In genomic region chrX:162652445-162652844, GRCm38 (mm10) we compare ENCODE assay signal across 27 mouse cellular contexts.
"Had no signal": no experiment of that assay in that cellular context is flagged by ENCODE, and none has a peak within 500 bp of the region (broad histone marks: within the 10 kb centered on the region; RNA-seq: fewer than 3 reads in every experiment).

No protein-coding gene starts in this region.

- H3K27me3 ChIP-seq: heart, embryonic 12.5 days; hindbrain, embryonic 15.5 days; liver, embryonic 13.5 days; liver, embryonic 15.5 days had no signal

- H3K9me3 ChIP-seq: heart, embryonic 10.5 days; heart, embryonic 12.5 days; hindbrain, embryonic 10.5 days; hindbrain, embryonic 13.5 days; hindbrain, embryonic 15.5 days; kidney, embryonic 15.5 days; limb, embryonic 10.5 days; limb, embryonic 12.5 days; liver, embryonic 13.5 days; liver, embryonic 15.5 days had no signal

- H3K4me3 ChIP-seq: heart, embryonic 10.5 days; heart, embryonic 12.5 days; hindbrain, embryonic 10.5 days; hindbrain, embryonic 13.5 days; hindbrain, embryonic 15.5 days; kidney, embryonic 15.5 days; layer of hippocampus, adult 2 months; left cerebral cortex, adult 2 months; limb, embryonic 10.5 days; limb, embryonic 12.5 days; liver, embryonic 13.5 days; liver, embryonic 15.5 days had no signal

- H3K27ac ChIP-seq: heart, embryonic 10.5 days; hindbrain, embryonic 10.5 days; hindbrain, embryonic 13.5 days; hindbrain, embryonic 15.5 days; hindbrain, postnatal 0 days; kidney, embryonic 15.5 days; kidney, postnatal 0 days; layer of hippocampus, adult 2 months; left cerebral cortex, adult 2 months; limb, embryonic 10.5 days; limb, embryonic 12.5 days; liver, embryonic 13.5 days; liver, embryonic 15.5 days had no signal

- DNase-seq: gastrocnemius, postnatal 14 days; gastrocnemius, postnatal 36 days; heart, adult 18-20 months; heart, postnatal 10 days; heart, postnatal 4 days; kidney, adult 11 months; kidney, adult 2 months; kidney, adult 9 months; kidney, postnatal 25 days; kidney, postnatal 4 days; liver; liver, embryonic 13.5 days had no signal

- H3K36me3 ChIP-seq: heart, embryonic 10.5 days; heart, embryonic 12.5 days; hindbrain, embryonic 10.5 days; hindbrain, embryonic 13.5 days; hindbrain, embryonic 15.5 days; kidney, embryonic 15.5 days; limb, embryonic 10.5 days; limb, embryonic 12.5 days; liver, embryonic 13.5 days; liver, embryonic 15.5 days had no signal

- H3K4me1 ChIP-seq: heart, embryonic 10.5 days; heart, embryonic 12.5 days; hindbrain, embryonic 10.5 days; hindbrain, embryonic 13.5 days; hindbrain, embryonic 15.5 days; kidney, embryonic 15.5 days; limb, embryonic 10.5 days; limb, embryonic 12.5 days had no signal

- H3K9ac ChIP-seq: heart, embryonic 12.5 days; hindbrain, embryonic 13.5 days; hindbrain, embryonic 15.5 days; kidney, embryonic 15.5 days; limb, embryonic 12.5 days; liver, embryonic 13.5 days; liver, embryonic 15.5 days had no signal

- H3K4me2 ChIP-seq: heart, embryonic 12.5 days; hindbrain, embryonic 13.5 days; hindbrain, embryonic 15.5 days; kidney, embryonic 15.5 days; limb, embryonic 12.5 days; liver, embryonic 11.5 days; liver, embryonic 13.5 days; liver, embryonic 15.5 days had no signal

- ATAC-seq: hindbrain, postnatal 0 days; intestine, embryonic 16.5 days had no signal
